Mouse (Mus musculus) left cerebral cortex, adult 18-20 months (tissue): ENCODE measurements around the gene Shb. TPM values are rescaled to one million over a fixed set of nuclear protein-coding genes. Genes with fewer than 3 reads are reported as not detected.

Experiments
- DNase-seq, 2 experiments: peaks; one replicate each; pipeline ENCODE4 v3.0.0; 2021 to 2022; ENCODE audit warnings: low spot score in 2 of 2, mixed read lengths in 1 of 2
- total RNA-seq, 2 experiments: library from RNA; stranded (reverse); gene quantifications; 2 replicates each; pipeline ENCODE4 v1.2.3; 2021

Shb gene
- total RNA-seq, 2 experiments from 2014 or later, result 8.3 to 12.9 TPM

GRCm38 (mm10) chr4:45459375-45459774, 72.9 kb downstream of the Shb start:
- no peak for DNase-seq

GRCm38 (mm10) chr4:45457543-45457942, 74.7 kb downstream of the Shb start:
- no peak for DNase-seq

- DNase-seq, result no peak
Measured at GRCm38 (mm10) chr4:45455001-45455400, 77.3 kb downstream of the Shb start.

GRCm38 (mm10) chr4:45453271-45453851, 78.9 kb downstream of the Shb start:
- no peak for DNase-seq

GRCm38 (mm10) chr4:45452569-45453111, 79.6 kb downstream of the Shb start:
- DNase-seq, result no peak

GRCm38 (mm10) chr4:45449012-45449411, 83.3 kb downstream of the Shb start:
- DNase-seq, result no peak

GRCm38 (mm10) chr4:45448481-45448880, 83.8 kb downstream of the Shb start:
- DNase-seq, result no peak

- no peak for DNase-seq
Measured at GRCm38 (mm10) chr4:45447196-45447595, 85.1 kb downstream of the Shb start.

- no peak for DNase-seq
Measured at GRCm38 (mm10) chr4:45445235-45445634, 87.0 kb downstream of the Shb start.

GRCm38 (mm10) chr4:45444813-45445212, 87.5 kb downstream of the Shb start:
- no peak for DNase-seq

GRCm38 (mm10) chr4:45443652-45444051, 88.6 kb downstream of the Shb start:
- no peak for DNase-seq

GRCm38 (mm10) chr4:45442237-45442636, 90.0 kb downstream of the Shb start:
- DNase-seq, result no peak

GRCm38 (mm10) chr4:45441778-45442177, 90.5 kb downstream of the Shb start:
- no peak for DNase-seq

- DNase-seq, result no peak
Measured at GRCm38 (mm10) chr4:45439281-45439680, 93.0 kb downstream of the Shb start.

- DNase-seq, result no peak
Measured at GRCm38 (mm10) chr4:45437010-45437409, 95.3 kb downstream of the Shb start.

- DNase-seq, result no peak
Measured at GRCm38 (mm10) chr4:45436383-45436913, 95.8 kb downstream of the Shb start.

- no peak for DNase-seq
Measured at GRCm38 (mm10) chr4:45435899-45436298, 96.4 kb downstream of the Shb start.

GRCm38 (mm10) chr4:45434681-45435080, 97.6 kb downstream of the Shb start:
- no peak for DNase-seq

- DNase-seq, result no peak
Measured at GRCm38 (mm10) chr4:45434071-45434470, 98.2 kb downstream of the Shb start.

- no peak for DNase-seq
Measured at GRCm38 (mm10) chr4:45431806-45432205, 100.5 kb downstream of the Shb start.

- DNase-seq, result no peak
Measured at GRCm38 (mm10) chr4:45431316-45431715, 101.0 kb downstream of the Shb start.

GRCm38 (mm10) chr4:45429451-45429850, 102.8 kb downstream of the Shb start:
- no peak for DNase-seq
